Mouse (Mus musculus) heart, postnatal 25 days (tissue): ENCODE data around the gene Tns1. TPM values are rescaled to one million over a fixed set of nuclear protein-coding genes. Genes with fewer than 3 reads are reported as not detected.

Experiments used
- DNase-seq: peaks from one replicate; pipeline ENCODE4 v3.0.0; 2022; ENCODE audit warnings: low spot score
- intact Hi-C: fragments of 180-260 bp; cut with DNase I; formaldehyde crosslinking; loops from one replicate; pipeline ENCODE4 v1.15.1; 2025
- total RNA-seq, 2 experiments: library from RNA; stranded (reverse); gene quantifications; 2 replicates each; pipeline ENCODE4 v1.2.3; 2021

Tns1 gene
- total RNA-seq, 2 experiments from 2014 or later = 679 to 701 TPM

GRCm38 (mm10) chr1:74124991-74125552 is 823 bp upstream of the Tns1 start, which contains the start of gene Rufy4:
TSS of gene Rufy4 (plus strand) at chr1:74125541.
- DNase-seq = peak; percentile 48
- intact Hi-C loops = loop anchor here (1.0 to 2.0 kb wide), 2 partner anchors 128 to 223 kb away; no protein-coding TSS in a partner anchor

DNA sequence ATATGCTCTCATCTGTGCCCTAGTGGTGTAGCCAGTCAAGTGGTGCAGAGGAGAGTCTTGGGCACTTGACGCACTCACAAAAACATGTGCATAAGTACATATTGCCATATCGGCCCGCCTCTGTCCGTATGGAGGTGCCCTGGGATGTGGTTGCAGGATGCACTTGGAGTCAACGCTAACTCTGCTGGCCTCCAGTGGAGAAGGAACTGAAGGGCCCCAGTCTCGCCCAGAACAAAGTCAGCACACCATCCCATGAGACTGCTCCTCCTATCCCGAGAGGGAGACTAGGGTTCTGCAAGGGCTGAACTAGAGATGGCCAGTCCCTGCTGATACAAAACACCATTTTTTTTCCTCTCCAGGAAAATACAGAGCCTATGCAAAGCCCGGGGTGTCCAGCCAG is 1.0 kb downstream of the Tns1 start:
- intact Hi-C loops = loop anchor here (2.0 kb wide), 1 partner anchor 40 kb away; no protein-coding TSS in a partner anchor
- DNase-seq = no peak

- intact Hi-C loops = loop anchor here (2.0 kb wide), 1 partner anchor 39 kb away; no protein-coding TSS in a partner anchor
- no peak for DNase-seq
Observed at GRCm38 (mm10) chr1:74121821-74122576, 2.2 kb downstream of the Tns1 start.

- DNase-seq = no peak
Observed at GRCm38 (mm10) chr1:74121138-74121537, 3.1 kb downstream of the Tns1 start.

DNA sequence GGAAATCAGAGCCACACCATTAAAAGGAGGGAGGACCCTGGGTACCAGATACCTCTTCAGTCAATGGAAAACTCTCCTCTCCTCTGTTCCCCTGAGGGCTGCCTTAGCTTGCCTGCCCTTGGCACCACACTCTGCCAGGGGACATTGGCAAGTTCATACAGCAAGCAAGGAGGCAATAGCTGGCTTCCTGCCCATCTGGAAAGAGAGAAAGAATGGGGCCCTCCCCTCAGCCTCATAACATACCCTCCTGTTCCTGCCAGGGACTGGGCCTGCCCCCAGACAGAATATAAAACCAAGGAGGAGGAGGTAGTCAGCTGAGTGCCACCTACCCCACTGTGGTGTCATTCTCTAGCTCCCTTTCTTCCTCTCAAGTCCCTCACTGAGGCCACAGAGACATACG is 5.1 kb downstream of the Tns1 start:
- DNase-seq = peak; percentile 24
- intact Hi-C loops = no loop called here

More at GRCm38 (mm10) chr1:74121138-74121537, 3.1 kb downstream of the Tns1 start:
- intact Hi-C loops = no loop called here

DNA sequence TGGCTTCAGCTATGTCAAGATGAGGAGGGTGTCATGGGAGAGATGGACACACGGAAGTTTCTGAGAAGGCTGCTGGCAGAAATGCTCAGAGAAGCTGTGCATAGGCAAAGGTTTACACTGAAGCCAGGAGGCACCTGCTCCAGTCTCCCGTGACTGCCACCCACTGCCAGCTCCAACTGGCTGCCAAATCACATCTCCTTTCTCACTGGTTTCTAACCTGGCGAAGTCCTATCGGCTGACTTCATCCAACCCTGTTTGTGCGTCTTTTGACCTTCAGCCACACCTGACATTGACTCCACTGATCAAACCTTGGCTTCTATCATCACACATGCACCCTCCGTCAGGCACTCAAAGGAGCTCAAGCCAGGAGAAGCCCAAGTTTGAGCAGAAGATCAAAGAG is 6.4 kb downstream of the Tns1 start:
- intact Hi-C loops = no loop called here
- DNase-seq = no peak

DNA sequence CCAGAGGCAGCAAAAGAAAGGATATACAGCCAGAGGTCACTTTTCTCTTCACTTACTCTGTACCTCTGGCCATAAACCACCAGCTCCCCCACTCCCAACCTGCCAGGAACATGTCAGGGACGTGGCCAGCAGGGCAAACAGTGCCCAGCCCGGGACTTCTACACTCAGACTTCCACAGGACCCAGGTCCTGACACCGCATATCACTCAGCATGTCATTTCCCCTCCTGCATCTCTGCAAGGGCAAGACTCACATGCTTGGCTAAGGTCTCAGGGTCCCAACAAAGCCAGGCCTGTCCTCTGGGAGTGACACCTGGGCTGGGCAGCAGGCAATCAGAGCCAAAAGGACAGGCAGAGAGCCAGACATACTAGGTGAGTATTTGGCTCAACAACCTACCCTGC is 11.2 kb downstream of the Tns1 start:
- intact Hi-C loops = no loop called here
- no peak for DNase-seq

GRCm38 (mm10) chr1:74111696-74112030 is 12.6 kb downstream of the Tns1 start:
- intact Hi-C loops = no loop called here
- no peak for DNase-seq

GRCm38 (mm10) chr1:74110932-74111695 is 13.1 kb downstream of the Tns1 start:
- no peak for DNase-seq

DNA sequence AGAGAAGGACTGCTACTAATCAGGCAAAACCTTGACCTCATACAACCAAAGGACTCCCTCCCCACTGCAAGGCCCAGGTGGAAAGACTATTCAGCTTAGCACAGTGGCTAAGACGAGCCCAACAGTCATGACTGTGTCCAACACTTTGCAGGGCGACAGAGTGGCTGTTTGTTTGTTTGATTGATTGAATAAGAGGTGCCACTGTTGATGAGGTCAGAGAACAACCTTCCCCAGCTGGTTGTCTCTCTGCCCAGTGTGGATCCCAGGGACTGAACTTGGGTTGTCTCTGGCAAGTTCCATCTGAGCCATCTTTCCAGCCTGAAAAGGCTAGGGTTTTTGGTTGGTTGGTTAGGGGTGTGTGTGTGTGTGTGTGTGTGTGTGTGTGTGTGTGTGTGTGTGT is 14.6 kb downstream of the Tns1 start:
- intact Hi-C loops = no loop called here
- no peak for DNase-seq

More at GRCm38 (mm10) chr1:74110932-74111695, 13.1 kb downstream of the Tns1 start:
- intact Hi-C loops = no loop called here

- DNase-seq = no peak
Observed at GRCm38 (mm10) chr1:74107931-74108618, 16.2 kb downstream of the Tns1 start.

DNA sequence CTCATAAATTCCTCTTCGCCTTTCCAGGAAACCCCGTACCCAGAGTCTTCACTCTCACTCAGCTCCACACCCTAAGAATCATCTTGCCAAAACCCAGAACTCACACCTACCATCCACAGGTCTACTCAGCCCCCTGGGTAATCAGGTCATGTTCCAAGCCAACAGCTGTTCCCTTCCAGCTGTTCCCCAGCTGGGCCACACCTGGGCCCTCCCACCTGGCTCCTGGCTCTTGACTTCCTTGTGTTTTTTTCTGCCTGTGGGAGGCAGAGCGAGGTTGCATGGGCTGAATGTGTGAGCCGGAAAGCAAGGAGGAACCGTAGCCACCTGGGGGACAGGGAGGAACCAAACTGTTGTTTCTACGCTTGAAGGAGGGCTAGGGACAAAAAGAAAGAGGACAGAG is 18.0 kb downstream of the Tns1 start:
- intact Hi-C loops = no loop called here
- DNase-seq = no peak

More at GRCm38 (mm10) chr1:74107931-74108618, 16.2 kb downstream of the Tns1 start:
- intact Hi-C loops = no loop called here

DNA sequence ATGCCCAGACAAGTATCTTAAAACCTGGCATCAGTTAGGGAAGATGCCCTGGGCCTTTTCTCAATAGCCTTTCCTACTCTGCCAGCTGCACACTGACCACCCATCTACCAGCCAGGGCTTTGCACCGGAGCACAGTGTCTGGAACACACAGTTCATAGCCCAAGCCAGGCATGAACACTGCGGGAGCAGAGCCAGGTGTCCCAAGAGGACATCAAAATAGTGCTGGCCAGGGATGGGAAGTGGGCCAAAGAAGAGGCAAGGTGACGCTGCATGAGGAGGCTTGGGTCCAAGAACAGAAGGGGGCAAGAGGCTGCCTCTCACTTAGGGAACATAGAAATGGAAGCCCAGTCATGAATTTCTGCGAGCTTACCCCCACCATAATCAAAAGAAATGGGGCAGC is 18.6 kb downstream of the Tns1 start:
- intact Hi-C loops = no loop called here
- DNase-seq = no peak

GRCm38 (mm10) chr1:74103654-74104353 is 20.4 kb downstream of the Tns1 start:
- DNase-seq = no peak
- intact Hi-C loops = no loop called here

- intact Hi-C loops = no loop called here
- no peak for DNase-seq
Observed at GRCm38 (mm10) chr1:74099001-74099435, 25.2 kb downstream of the Tns1 start.

DNA sequence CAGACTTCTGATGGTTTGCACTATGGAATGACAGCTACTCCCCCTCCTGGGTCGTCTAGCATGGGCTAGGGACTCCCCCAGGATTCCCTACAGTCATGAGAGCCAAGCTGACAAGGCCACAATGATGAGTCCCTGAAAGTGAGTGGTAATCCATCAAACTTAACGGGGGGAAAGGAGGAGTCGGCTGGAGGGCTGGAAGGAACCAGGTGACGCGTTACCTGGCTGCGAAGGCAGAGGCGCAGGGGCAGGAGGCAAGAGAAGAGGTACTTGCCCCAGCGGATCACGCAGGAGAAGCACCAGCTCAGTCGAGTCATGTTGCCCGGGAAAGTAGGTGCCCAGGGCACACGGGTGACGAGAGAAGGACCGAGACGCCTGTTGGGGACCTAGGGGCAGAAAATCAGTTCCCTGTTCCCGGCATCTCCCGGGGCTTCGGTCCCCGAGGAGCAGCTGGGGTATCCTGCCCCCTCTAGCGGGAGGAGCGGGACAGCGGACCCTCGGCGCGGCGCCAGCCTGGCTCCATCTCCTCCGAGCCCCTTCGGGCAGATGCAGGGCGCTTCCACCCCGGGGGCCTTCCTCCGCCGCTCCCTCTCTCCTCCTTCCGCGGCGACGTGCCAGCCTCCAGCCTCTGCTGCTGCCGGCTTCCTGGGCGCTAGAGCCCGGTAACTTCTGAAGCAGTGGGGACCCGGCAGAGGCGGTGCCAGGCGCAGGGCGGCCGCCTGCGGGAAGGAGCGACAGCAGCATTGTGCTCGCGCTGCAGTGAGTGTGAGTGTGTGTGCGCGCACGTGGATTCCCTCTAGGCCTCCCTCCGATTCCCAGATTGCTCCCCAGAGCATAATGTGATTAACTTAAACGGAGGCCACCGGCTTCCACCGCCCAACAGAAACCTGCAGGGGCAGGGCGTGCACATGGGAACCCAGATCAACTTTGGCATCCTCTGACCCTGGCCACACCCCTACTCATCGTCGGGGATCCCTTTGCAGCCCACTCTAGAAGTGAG is 25.9 kb downstream of the Tns1 start:
- intact Hi-C loops = no loop called here
- DNase-seq = no peak

- intact Hi-C loops = no loop called here
- DNase-seq = no peak
Observed at GRCm38 (mm10) chr1:74095728-74096127, 28.5 kb downstream of the Tns1 start.

GRCm38 (mm10) chr1:74095296-74095695 is 29.0 kb downstream of the Tns1 start:
- intact Hi-C loops = no loop called here
- DNase-seq = no peak
